Mouse (Mus musculus): ENCODE data around the gene Gtf2e1.

- TF ChIP-seq CTCF (IDR thresholded peaks at IDR 0.05), result no peak
- TF ChIP-seq POLR2A (IDR thresholded peaks at IDR 0.05; ENCODE audit: insufficient read depth, low read depth, low read length), result no peak
- TF ChIP-seq EP300 (IDR thresholded peaks at IDR 0.05; ENCODE audit: insufficient read depth, low read depth, low read length), result no peak
Measured at GRCm38 (mm10) chr16:37580651-37581050, 41.1 kb upstream of the Gtf2e1 start.
